Mouse (Mus musculus): ENCODE data around the gene Hcn1. TPM values are rescaled to one million over a fixed set of nuclear protein-coding genes. Genes with fewer than 3 reads are reported as not detected.
A peak's percentile ranks its signal among the peaks of the same experiment; 100 is the strongest.

The Hcn1 gene
- under 1 TPM in 1 of 2 experiments, not detected in 1; 0.03 TPM for total RNA-seq (2021)
- long read RNA-seq, experiment 1 = 0 reads
- long read RNA-seq, experiment 2, partial matches to known transcripts = 0 of 1 reads
- long read RNA-seq, experiment 2, other reads (novel, unspliced or antisense) = 1 of 1 reads

DNA sequence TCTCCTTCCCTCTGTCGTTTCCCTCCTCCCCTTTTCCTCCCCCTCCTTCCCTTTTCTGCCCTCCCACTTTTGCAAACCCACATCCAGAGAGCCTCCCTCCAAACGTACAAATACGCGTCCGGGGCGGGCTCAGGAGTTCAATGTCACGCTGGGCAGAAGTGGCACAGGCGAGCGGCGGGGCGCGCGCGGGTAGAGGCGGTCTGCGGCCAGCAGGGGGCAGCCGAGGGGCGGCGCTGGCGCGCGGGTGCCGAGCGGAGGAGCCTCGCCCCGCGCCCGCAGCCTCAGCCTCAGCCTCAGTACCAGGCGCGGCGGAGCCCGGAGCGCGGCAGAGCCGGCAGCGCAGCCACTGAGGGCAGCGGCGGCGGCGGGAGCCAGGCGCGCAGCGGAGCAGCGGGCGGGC lies at the start of gene Hcn1:
Gene Hcn1, plus strand, starts transcription at position 140 of the 400 bp plus-strand sequence.
- DNase-seq = peak; percentile 54
- intact Hi-C loops (cut with DNase I) = no loop called here
- H3K27ac ChIP-seq = no peak within 1 kb of the TSS
- peak; percentile 64 for TF ChIP-seq CTCF (IDR thresholded peaks at IDR 0.05)
- H3K4me3 ChIP-seq = peak within 1 kb of the TSS; percentile 63

DNA sequence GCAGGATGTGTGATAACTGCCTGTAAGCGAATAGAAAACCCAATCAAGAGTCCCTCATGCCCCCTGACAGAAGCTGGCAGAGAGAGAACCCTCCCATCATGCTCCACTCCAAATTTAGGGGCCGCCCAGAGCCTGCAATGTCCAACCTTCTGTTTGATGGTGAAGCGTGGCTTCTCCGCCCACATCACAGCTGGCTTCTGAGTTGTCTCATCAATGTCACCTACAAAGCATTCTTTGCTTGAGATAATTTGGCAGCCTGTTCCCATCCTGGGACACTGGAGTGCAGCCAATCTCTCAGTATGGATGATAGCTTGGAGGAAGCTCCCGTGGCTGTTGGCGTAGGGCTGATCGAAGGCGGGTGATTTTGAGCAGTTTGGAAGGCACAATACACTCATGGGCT lies 34.9 kb upstream of the Hcn1 start:
- Histone ChIP-seq H3K27ac (no peak overlapping the region), H3K4me3 (no peak overlapping the region)
- TF ChIP-seq CTCF (IDR thresholded peaks at IDR 0.05) = no peak
- DNase-seq = no peak
- intact Hi-C loops (cut with DNase I) = no loop called here

DNA sequence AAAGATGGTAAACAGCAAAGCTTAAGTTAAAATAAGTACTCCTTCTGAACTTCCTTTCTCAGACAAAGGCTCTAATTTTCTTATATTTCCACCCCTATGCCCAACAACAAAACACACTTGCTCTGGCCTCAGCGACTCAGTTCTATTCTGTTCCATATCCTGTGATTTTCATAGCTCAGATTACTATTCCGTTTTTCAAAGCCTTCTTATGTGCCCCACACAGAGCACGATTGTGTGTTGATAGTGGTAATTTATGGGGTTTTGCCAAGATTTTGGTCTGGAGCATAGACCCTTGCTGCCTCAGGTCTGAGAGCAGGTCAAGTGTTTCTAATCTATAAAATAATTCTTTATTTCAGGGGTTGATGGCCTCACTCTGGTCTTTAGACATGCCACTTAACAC lies 30.4 kb upstream of the Hcn1 start:
- H3K27ac ChIP-seq = no peak overlapping the region
- intact Hi-C loops (cut with DNase I) = no loop called here
- no peak for DNase-seq
- no peak overlapping the region for H3K4me3 ChIP-seq
- TF ChIP-seq CTCF (IDR thresholded peaks at IDR 0.05) = no peak

DNA sequence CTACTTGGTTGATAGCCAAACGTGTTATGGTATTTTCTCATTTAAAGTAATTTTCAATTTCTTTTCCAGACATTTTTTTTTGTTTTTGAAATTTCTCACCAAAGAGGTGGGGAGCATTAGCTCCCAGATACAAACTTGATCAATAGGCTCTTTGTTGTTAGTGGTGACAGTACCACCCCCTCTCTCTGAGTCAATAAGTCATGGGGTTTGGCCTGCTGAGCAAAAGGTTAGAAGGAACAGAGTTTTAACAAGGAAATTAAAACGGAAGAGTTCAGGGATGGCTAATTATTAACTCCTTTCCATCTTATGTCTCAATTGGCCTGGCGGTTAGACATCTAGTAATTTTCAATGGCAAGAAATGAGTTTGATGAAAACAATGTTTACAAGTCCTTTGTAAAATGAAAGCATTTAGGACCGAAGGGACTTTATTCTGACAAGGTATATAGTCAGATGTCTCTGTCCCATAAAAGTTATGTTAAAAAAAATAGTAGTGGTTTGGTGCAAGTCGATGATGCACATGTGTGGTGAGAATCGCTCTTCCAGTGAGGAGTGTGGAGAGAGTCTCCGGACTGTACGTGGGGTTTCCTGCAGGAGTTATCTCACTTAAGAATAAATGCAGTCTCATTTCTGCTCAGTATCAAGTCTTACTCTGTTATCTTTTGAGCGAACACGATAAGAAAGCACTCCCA lies 7.5 kb upstream of the Hcn1 start:
- no peak overlapping the region for H3K27ac ChIP-seq
- intact Hi-C loops (cut with DNase I) = no loop called here
- TF ChIP-seq CTCF (IDR thresholded peaks at IDR 0.05) = no peak
- no peak for DNase-seq
- H3K4me3 ChIP-seq = no peak overlapping the region

DNA sequence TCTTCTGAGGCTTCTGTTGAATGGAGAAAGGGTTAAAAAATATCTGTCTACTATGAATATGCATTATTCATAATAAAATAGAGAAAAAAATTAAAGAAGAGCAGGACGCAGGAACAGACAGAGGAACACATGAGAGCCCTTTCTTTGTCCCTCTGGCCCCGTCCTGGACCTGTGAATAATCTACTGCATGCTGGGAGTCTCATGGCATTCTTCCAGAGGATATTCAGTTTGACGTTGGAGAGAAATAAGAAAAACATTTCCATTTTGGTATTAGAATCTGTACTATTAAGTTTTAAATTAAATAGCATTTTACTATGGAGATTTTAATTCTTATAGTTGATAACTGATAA lies 7.0 kb upstream of the Hcn1 start:
- H3K4me3 ChIP-seq = no peak overlapping the region
- H3K27ac ChIP-seq = no peak overlapping the region
- DNase-seq = no peak
- TF ChIP-seq CTCF (IDR thresholded peaks at IDR 0.05) = no peak
- intact Hi-C loops (cut with DNase I) = no loop called here

DNA sequence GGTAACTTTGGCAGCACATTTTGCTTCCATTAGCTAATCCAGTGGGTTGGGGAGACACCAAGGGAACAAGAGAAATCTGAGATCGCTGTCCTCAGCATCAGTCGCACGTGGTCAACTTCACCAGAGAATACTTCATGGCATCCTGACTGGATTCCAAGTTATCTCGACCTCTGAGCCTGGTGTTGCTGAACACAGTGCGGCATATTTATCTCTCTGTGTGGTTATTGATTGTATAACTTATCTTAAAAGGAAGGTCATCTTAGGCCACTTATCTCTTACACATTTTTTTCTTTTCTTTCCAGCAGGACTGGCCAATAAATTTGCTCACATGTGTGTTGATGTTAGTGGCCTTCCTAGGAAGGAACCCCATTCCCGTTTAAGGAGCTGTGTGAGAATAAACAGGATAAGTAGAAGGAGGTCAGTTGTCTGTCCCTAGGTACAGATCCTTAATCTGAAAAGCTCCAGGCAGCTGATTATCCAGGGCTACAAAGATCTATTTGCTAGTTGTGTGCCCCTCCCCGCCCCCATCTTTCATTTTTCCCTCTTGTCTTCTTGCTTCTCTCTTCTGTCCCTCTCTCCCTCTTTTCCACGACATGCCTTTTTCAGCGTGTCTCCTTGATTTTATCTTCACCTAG lies 672 bp upstream of the Hcn1 start:
- intact Hi-C loops (cut with DNase I) = no loop called here
- no peak overlapping the region for H3K27ac ChIP-seq
- no peak for TF ChIP-seq CTCF (IDR thresholded peaks at IDR 0.05)
- no peak for DNase-seq
- H3K4me3 ChIP-seq = no peak overlapping the region

DNA sequence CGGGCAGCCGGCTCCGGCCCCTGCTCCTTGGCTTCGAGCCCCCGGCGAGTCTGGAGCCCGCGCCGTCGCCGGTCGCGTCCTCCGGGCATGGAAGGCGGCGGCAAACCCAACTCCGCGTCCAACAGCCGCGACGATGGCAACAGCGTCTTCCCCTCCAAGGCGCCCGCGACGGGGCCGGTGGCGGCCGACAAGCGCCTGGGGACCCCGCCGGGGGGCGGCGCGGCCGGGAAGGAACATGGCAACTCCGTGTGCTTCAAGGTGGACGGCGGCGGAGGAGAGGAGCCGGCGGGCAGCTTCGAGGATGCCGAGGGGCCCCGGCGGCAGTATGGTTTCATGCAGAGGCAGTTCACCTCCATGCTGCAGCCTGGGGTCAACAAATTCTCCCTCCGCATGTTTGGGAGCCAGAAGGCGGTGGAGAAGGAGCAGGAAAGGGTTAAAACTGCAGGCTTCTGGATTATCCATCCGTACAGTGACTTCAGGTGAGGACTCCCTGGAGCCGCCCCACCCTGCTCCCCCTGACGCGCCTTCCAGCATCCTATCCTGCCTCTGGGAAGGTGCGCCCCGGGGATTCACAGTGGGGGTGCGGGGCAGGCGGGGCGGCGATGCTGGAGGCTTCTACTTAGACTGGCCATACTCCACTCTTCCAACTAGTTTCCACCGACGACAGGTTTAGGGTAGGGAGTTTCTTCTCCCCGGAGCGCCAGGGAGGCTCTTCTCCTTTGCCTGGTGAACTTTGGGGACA lies 668 bp downstream of the Hcn1 start:
- peak; percentile 13 for DNase-seq
- TF ChIP-seq CTCF (IDR thresholded peaks at IDR 0.05) = no peak
- H3K4me3 ChIP-seq = peak overlapping the region; percentile 63

DNA sequence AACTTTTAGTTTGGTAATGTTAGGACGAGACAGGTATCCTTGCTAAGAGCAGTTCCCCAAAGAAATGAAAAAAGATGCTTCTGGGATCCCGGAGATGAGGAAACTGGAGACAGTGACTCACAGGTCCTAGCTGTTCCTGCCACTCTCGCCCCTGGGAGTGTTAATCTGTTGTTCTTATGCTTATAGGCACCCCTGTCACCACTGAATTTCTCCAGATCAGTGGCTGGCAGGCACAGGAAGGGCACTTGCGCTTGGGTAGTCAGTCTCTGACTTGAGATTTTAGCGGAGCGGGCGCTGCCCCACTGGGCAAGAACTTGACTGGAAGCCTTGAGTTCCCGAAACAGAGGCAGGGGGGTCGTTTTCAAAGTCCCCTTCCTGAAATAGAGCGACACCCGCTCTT lies 1.3 kb downstream of the Hcn1 start:
- no peak for DNase-seq
- Histone ChIP-seq H3K4me3 (no peak overlapping the region; the same call in 1 of the 2 replicates), H3K27ac (no peak overlapping the region)
- intact Hi-C loops (cut with DNase I) = no loop called here
- TF ChIP-seq CTCF (IDR thresholded peaks at IDR 0.05) = no peak

More for the DNA sequence above, 668 bp downstream of the Hcn1 start:
- intact Hi-C loops (cut with DNase I) = no loop called here
- no peak overlapping the region for H3K27ac ChIP-seq

DNA sequence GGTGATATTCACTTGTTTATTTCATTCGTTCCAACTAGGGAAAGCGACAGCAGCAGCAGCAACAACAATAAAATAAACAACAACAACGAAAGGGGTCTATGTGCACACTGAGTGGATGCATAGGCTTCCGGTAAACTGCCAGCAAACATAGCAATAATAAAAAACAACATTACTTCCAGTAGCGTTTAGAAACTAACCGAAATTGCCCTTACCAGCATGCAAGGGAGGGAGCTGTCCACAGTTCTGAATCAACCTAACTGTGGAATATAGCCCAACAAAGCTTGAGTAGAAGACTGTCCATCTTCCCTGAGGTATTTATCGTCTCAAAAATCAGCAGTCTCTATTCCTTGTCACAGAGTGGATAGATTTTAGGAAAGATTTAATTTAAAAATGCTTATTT lies 2.0 kb downstream of the Hcn1 start:
- intact Hi-C loops (cut with DNase I) = no loop called here
- no peak for TF ChIP-seq CTCF (IDR thresholded peaks at IDR 0.05)
- Histone ChIP-seq H3K4me3 (no peak overlapping the region), H3K27ac (no peak overlapping the region)
- no peak for DNase-seq

DNA sequence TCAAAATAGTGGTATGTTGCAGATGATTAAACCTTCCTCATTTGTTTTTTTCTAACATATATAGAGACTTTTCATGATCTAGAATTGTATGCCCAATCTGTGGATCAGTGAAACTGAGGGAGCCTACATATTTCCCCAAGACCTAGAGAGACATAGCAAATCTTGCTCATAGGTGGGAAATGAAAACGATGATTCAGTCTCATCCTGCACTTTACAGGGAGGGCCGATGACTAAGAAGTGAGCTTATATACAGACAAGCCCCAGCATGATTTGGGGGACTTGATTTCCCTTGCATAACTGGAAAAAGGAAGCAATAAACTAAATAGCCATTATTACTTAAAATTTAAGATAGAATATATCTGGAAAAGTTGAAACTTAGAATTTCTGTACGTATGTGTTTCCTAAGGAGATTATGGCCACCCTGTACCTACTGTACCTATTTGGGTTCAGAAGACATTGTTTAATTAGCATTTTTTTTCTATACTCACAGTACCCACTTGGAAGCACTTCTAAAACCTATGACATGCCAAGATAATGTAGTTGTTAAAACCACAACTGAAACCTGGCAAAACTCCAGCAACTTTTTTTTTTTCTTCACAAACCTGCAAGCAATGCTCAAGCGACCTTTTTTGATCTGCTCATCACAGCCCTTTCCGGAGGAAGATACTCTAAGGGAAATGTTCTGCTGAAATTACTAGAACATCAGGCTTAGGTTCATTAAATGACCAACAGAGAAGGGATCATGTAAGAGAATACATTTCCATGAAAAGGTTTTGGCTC lies 3.0 kb downstream of the Hcn1 start:
- no peak for DNase-seq
- TF ChIP-seq CTCF (IDR thresholded peaks at IDR 0.05) = no peak
- Histone ChIP-seq H3K4me3 (no peak overlapping the region), H3K27ac (no peak overlapping the region)
- intact Hi-C loops (cut with DNase I) = no loop called here

DNA sequence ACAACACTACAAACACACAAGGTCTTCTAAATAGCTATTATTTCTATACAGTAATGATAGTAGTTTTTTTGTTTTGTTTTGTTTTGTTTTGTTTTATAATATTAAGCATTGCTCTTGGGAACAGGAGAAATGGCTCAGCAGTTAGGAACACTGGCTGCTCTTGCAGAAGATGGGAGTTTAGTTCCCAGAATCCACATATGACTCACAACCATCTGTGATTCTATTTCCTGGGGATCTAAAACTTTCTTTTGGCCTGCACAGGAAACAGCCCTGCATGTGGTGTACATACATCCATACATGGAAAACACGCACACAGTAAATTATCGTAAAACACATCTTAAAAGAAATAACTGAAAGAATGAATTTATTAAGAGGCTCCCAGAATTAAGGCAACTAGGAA lies 9.8 kb downstream of the Hcn1 start:
- no peak for TF ChIP-seq CTCF (IDR thresholded peaks at IDR 0.05)
- DNase-seq = no peak
- intact Hi-C loops (cut with DNase I) = no loop called here
- H3K27ac ChIP-seq = no peak overlapping the region
- H3K4me3 ChIP-seq = no peak overlapping the region

DNA sequence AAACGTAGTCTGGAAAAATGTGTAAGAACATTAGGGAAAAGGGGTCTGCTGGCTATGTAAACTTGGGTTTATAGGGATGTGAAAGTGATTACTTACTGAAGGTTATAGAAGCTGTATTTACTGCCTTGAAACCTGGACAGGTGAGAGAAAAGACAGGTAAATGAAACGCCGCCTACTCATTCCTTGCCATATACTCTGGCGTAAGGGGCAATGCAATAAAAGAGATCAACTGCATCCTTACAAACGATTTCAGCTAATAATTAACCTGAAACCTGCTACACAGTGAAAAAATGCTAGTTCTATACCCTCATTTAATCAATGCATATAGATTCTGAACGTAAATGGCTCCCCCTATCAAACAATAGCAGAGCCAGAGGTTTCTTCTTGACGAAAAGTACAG lies 17.4 kb downstream of the Hcn1 start:
- no peak overlapping the region for H3K27ac ChIP-seq
- H3K4me3 ChIP-seq = no peak overlapping the region
- DNase-seq = no peak
- TF ChIP-seq CTCF (IDR thresholded peaks at IDR 0.05) = no peak
- intact Hi-C loops (cut with DNase I) = no loop called here

Data from gastrocnemius, adult 2 months (tissue).